Mouse (Mus musculus): Measurements from ENCODE around the gene Pus10. TPM values are rescaled to one million over a fixed set of nuclear protein-coding genes. Genes with fewer than 3 reads are reported as not detected.
"Not testable (repeated sequence)": the region's sequence is repeated elsewhere in the genome, so short reads cannot be mapped to it uniquely, and the experiment has no call there.

The Pus10 gene
- total RNA-seq, 2 experiments from 2014 or later: 18.0 to 22.1 TPM

GRCm38 (mm10) chr11:23754329-23754728, 88.9 kb downstream of the Pus10 start:
- DNase-seq (ENCODE audit: low spot score in 2 of 2): no peak

DNA sequence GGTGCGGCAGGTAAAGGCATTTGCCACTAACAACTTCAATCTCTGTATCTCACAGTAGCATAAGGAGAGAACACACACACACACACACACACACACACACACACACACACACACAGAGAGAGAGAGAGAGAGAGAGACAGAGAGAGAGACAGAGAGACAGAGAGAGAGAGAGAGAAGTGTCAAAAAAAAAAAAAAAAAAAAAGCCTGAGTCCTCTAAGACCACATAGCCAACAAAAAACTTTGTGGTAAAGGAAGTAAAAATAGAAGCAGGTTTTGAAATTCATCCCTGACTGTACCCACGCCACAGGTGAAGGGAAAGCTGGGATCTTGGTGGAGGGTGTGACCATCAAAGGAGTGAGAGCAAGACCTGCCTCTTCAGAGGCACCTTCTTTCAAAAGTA, 92.7 kb downstream of the Pus10 start:
- DNase-seq (ENCODE audit: low spot score in 2 of 2): no peak

DNA sequence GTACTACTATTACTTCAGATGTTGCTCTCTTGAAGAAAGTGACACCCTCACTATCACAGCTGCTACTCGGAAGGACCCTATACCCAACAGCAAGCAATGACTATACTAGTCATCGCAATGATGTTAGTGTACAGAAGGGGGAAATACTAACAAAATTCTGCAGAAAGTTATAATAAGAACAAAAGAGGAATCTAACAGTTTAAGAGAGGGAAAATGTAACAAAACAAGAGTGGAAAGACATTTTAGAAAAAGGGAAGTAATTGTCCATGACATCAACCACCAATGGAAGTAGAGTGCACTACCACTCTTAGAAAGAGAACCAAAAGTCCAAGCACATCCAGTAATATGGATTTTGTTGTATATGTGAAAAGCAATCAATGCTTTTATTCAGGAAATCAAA, 97.2 kb downstream of the Pus10 start:
- no peak for DNase-seq (ENCODE audit: low spot score in 2 of 2)

DNA sequence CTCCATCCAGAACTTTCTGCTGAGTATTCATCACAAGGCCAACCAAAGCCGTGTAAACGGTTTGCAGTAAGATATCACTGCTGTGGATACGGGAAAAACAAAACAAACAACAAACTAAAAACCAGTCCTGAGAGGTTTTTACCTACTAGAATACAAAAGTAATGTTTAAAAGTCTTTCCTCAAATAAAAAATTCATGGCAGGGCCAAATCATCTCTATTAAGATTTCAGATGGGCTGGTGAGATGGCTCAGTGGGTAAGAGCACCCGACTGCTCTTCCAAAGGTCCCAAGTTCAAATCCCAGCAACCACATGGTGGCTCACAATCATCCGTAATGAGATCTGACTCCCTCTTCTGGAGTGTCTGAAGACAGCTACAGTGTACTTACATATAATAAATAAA, 101.9 kb downstream of the Pus10 start:
- not testable (repeated sequence) for DNase-seq (ENCODE audit: low spot score in 2 of 2)

DNA sequence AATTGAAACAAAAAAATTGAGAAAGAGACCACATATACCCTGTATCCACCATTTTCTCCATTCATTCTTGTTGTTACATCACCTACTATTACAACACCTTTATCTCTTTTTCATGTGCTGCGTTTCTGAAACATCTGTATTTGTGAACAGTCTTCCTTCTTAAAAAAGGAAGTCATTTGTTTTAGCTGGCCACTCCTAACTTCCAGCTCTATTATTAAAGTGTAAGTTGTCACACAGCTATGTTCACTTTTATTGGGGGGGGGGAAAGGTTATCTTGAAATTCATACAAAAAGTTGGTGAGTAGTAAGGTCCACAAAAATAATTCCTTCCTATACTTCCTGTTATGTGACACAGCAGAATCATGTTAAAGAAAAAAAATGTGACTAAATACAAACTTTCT, 102.5 kb downstream of the Pus10 start:
- DNase-seq (ENCODE audit: low spot score in 2 of 2): no peak

GRCm38 (mm10) chr11:23769033-23769432, 103.6 kb downstream of the Pus10 start:
- no peak for DNase-seq (ENCODE audit: low spot score in 2 of 2)

DNA sequence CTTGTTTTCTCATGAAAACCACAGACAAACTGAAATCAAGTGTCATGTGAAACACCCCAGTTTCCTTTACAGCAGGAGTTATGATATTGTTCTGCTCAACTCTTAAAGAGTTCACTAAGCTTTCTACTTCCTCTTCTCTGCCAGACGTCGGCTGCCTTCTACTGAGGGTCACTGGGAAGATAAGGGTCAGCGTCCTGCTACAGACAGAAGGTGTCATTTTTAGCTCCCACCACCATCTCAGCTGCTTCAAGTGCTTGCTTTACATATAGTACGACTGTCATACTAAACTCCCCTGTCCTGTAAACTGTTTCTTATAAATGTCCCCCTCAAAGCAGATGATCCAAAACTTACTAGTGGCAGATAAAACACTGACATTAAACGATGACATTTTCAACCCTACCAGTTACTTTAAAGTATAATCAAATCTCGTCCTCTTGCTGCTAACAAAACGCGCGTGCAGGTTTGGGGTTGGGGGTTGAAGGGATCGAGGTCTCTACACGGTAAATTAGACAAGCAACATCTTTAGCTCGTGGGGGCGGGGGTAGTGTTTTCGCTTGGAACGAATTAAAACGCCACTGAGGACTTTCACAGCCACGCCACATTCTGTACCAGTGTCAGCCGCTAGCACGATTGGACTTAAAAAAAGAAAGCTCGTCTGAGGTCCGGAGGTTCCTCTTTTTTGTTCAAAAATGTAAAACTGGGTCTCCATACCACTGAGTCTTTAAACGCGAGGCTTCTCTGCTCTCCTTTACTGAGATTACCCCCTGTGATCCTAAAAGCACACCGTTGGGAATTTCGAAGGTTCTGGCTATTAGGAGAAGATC, 104.4 kb downstream of the Pus10 start:
- DNase-seq (ENCODE audit: low spot score in 2 of 2): peak; percentile 22 to 40

- DNase-seq (ENCODE audit: low spot score in 2 of 2): no peak
Measured at GRCm38 (mm10) chr11:23770510-23770759, 105.0 kb downstream of the Pus10 start.

- peak; percentile 84 to 89 for DNase-seq (ENCODE audit: low spot score in 2 of 2)
Measured at GRCm38 (mm10) chr11:23770760-23771506, 105.5 kb downstream of the Pus10 start, which contains the start of gene Rel. Rel (minus strand) TSS chr11:23770970.

- no peak for DNase-seq (ENCODE audit: low spot score in 2 of 2)
Measured at GRCm38 (mm10) chr11:23771507-23772097, 106.1 kb downstream of the Pus10 start.

DNA sequence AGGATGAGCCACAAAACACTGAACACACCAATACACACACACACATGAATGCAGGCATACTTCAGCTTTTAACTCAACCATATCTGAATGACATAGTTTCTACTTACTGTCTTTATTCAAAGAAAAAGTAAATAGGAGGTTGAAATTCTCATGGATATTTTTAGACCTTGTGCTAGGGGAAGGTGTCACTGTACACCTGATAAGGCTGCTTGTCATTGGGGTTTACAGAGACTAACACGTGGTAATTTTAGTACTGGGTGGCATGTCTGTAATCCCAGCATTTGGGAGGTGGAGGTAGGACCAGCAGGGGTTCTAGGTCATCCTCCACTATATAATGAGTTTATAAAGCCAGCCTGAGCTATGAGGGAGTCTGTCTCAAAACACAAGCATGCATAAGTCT, 107.0 kb downstream of the Pus10 start:
- no peak for DNase-seq (ENCODE audit: low spot score in 2 of 2)

DNA sequence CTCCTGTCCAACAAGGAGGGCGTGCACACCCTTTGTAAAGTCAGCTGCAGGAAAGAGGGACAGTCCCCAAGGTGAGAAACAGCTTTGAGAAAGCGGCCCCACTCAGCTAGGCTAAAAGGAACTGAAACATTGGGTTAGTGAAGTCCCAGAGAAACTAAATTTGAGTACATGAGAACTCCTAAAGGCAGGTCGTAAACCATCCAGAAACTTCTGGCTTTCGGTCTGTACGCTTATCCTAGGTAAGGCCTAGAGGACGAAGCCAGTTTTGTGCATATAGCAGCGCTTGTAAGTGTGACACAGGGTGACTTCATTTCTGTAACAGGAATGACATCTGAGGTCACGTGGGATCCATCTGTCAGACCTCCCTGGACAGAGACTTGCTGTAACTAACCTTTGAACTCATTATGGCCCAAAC, 113.3 kb downstream of the Pus10 start:
- no peak for DNase-seq (ENCODE audit: low spot score in 2 of 2)

DNA sequence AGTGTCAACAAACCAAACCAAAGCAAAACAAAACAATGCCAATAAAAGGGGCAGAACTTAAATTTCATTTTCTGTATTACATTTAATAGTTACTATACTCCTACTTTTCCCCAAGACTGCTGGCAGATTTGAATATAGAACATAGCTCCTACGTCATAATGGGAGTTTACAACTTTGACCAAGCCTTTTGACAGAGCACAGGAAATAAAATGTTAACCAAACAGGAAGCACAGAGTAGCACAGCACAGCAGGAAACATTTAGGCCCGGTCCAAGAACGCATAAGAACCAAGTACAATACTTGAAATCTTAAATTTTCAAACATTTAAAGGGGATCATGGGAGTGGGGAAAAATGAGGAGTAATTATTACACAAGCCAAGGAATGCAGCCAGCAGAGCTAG, 116.6 kb downstream of the Pus10 start:
- no peak for DNase-seq (ENCODE audit: low spot score in 2 of 2)

Other genes with a start within 250 kb of the Pus10 start
- gene Ahsa2, start 167.6 kb upstream of the Pus10 start, total RNA-seq (2021): 100 to 1,000 TPM; 130 to 183 TPM
- gene 1700093K21Rik, start 144.5 kb upstream of the Pus10 start, total RNA-seq (2021): not detected
- gene 0610010F05Rik, start 32.0 kb upstream of the Pus10 start, total RNA-seq (2021): 10 to 100 TPM; 12.3 to 13.7 TPM
- gene Pex13, start 285 bp downstream of the Pus10 start, total RNA-seq (2021): 10 to 100 TPM; 73.9 to 74.7 TPM
- 1 to 10 TPM; 7.6 to 7.9 TPM for gene Rel, start 105.3 kb downstream of the Pus10 start, total RNA-seq (2021)
- 10 to 100 TPM; 11.3 to 12.6 TPM for gene Papolg, start 229.6 kb downstream of the Pus10 start, total RNA-seq (2021)